Mouse (Mus musculus) embryonic fibroblast, embryonic 13.5 days (primary cell): ENCODE measurements around the gene Soga1.

Source experiments
- CTCF ChIP-seq: IDR thresholded peaks from 2 replicates; pipeline ENCODE4 v1.5.1; 2011; ENCODE audit warnings: mild to moderate bottlenecking, control low read depth, low read length, moderate library complexity, borderline replicate concordance; ENCODE audit not compliant: insufficient read depth
- POLR2A ChIP-seq: IDR thresholded peaks from 2 replicates; pipeline ENCODE4 v1.6.1; 2011; ENCODE audit warnings: low read depth, mild to moderate bottlenecking, control low read depth, low read length, moderate library complexity

GRCm38 (mm10) chr2:156973316-156974100 is 105.5 kb downstream of the Soga1 start:
- TF ChIP-seq CTCF (no peak), POLR2A (no peak)
